Mouse (Mus musculus): ENCODE measurements around the gene Mrpl22.

DNA sequence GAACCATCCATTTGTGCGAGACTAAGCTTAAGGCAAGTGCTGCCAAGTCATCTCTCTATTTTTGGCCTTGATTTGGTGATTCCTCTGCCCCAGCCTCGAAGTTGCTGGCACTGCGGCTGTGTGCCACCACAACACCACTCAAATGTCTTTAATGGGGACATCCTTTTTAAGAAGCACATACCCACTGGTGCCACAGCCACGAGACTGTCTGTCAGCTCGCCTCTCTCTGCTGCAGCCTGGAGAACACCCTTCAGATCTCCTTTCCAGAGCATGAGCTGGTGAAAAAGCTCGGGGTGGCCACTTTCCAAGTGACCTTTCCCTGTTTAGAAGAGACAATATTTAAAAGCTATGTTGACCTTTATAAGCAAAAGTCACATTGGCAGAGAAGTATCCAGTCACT lies 34.8 kb upstream of the Mrpl22 start:
- TF ChIP-seq SRF (IDR thresholded peaks at IDR 0.05; ENCODE audit: control insufficient read depth, insufficient read length, low read depth), result no peak
- no peak for TF ChIP-seq E2F4 (IDR thresholded peaks at IDR 0.05; ENCODE audit: insufficient read depth)
- TF ChIP-seq POLR2A (IDR thresholded peaks at IDR 0.05; ENCODE audit: insufficient read length, low read depth), result no peak
- no peak for TF ChIP-seq MYOD1 (IDR thresholded peaks at IDR 0.05; ENCODE audit: control insufficient read depth in 1 of 3, insufficient read length in 2 of 3, low read depth in 2 of 3)
- TF ChIP-seq USF1 (IDR thresholded peaks at IDR 0.05; ENCODE audit: low read depth), result no peak

All from myocyte (in vitro differentiated cells).